Mouse (Mus musculus) thymus, postnatal 4 days (tissue): ENCODE measurements around the gene Pop5.

Experiments
- DNase-seq: peaks from one replicate; pipeline ENCODE4 v3.0.0; 2021

Gene Pop5

GRCm38 (mm10) chr5:115215273-115216185 is 20.1 kb upstream of the Pop5 start:
- DNase-seq: no peak

- no peak for DNase-seq
These were observed 17.6 kb upstream of the Pop5 start for GRCm38 (mm10) chr5:115217998-115218397.

- no peak for DNase-seq
These were observed 14.6 kb upstream of the Pop5 start for GRCm38 (mm10) chr5:115220931-115221640.

- no peak for DNase-seq
These were observed 13.2 kb upstream of the Pop5 start for GRCm38 (mm10) chr5:115222485-115222884.

- DNase-seq: no peak
These were observed 4.6 kb upstream of the Pop5 start for GRCm38 (mm10) chr5:115230830-115231551.

- DNase-seq: no peak
These were observed 4.0 kb upstream of the Pop5 start for GRCm38 (mm10) chr5:115231552-115232120.

- DNase-seq: no peak
These were observed 3.1 kb upstream of the Pop5 start for GRCm38 (mm10) chr5:115232516-115232915.

- no peak for DNase-seq
These were observed 2.4 kb upstream of the Pop5 start for GRCm38 (mm10) chr5:115233031-115233780.

GRCm38 (mm10) chr5:115234519-115234918 is 1.1 kb upstream of the Pop5 start:
- no peak for DNase-seq

GRCm38 (mm10) chr5:115235323-115235771 is 289 bp upstream of the Pop5 start:
- peak; percentile 51 for DNase-seq

GRCm38 (mm10) chr5:115237803-115238728 is 2.4 kb downstream of the Pop5 start:
- peak; percentile 94 for DNase-seq

- DNase-seq: no peak
These were observed 3.1 kb downstream of the Pop5 start for GRCm38 (mm10) chr5:115238729-115239195.

GRCm38 (mm10) chr5:115240191-115240590 is 4.6 kb downstream of the Pop5 start:
- DNase-seq: no peak

- DNase-seq: no peak
These were observed 19.8 kb downstream of the Pop5 start for GRCm38 (mm10) chr5:115255472-115255871.

GRCm38 (mm10) chr5:115256909-115257546 is 21.4 kb downstream of the Pop5 start:
- no peak for DNase-seq

GRCm38 (mm10) chr5:115260356-115260755 is 24.7 kb downstream of the Pop5 start:
- DNase-seq: no peak

- DNase-seq: no peak
These were observed 25.5 kb downstream of the Pop5 start for GRCm38 (mm10) chr5:115261141-115261540.

GRCm38 (mm10) chr5:115261880-115262279 is 26.2 kb downstream of the Pop5 start:
- DNase-seq: no peak

- no peak for DNase-seq
These were observed 27.1 kb downstream of the Pop5 start for GRCm38 (mm10) chr5:115262502-115263291.
